Mouse (Mus musculus) mature B cell (primary cell): Measurements from ENCODE around the gene Gm11444.

ENCODE experiments used
- in situ Hi-C: fragments of 300-500 bp; cut with MboI; formaldehyde crosslinking; loops from 2 replicates; pipeline ENCODE4 v1.14.3; 2019

Gene Gm11444

GRCm38 (mm10) chr11:85857997-85858698 lies 8.0 kb upstream of the Gm11444 start:
- in situ Hi-C loops = no loop called here

GRCm38 (mm10) chr11:85850758-85851157 lies 625 bp upstream of the Gm11444 start:
- in situ Hi-C loops = no loop called here

DNA sequence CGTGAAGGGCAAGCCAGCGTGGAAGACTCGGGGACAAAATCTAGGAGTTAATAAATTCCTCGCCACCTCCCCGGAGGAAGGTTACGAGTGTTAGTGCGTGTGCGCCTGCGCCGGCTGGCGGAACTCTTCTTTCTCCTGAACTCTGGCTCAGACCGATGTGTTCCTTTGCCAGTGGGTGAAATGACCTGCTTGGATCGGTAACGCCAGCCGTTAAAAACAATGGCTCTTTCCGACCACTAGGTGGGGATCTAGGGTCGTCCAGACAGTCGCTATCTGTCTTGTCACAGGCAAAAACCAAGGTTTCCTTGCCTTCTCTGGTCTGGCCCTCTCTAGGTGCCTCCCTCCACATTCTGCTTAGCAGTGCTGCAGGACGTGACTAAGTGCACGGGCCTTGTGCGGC lies 1.1 kb downstream of the Gm11444 start:
- in situ Hi-C loops = loop anchor here (10.0 kb wide), 1 partner anchor 326 kb away; no protein-coding TSS in a partner anchor

- in situ Hi-C loops = loop anchor here (10.0 kb wide), 1 partner anchor 328 kb away; no protein-coding TSS in a partner anchor
Measured at GRCm38 (mm10) chr11:85846509-85846908, 3.6 kb downstream of the Gm11444 start.

DNA sequence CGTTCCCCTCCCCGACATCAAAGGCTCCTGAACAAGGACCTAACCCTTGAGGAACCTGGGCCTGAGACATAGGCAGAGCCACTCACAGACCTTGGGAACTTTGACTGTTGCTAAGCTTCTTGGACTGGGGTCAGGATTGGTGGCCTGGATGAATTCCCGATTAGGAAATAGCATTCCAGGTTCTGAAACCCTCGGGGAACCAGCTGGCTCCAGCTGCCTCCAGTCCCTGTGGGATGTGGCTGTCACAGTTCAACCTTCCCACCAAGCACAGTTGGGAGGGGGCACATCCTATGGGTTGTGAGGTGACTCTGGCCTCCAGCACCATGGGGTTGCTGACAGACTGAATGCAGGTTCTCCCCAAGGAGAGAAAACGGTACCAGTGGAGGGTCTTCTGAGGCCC lies 4.2 kb downstream of the Gm11444 start:
- in situ Hi-C loops = loop anchor here (10.0 kb wide), 1 partner anchor 329 kb away; no protein-coding TSS in a partner anchor

GRCm38 (mm10) chr11:85844971-85845370 lies 5.2 kb downstream of the Gm11444 start:
- in situ Hi-C loops = loop anchor here (10.0 kb wide), 1 partner anchor 330 kb away; no protein-coding TSS in a partner anchor

GRCm38 (mm10) chr11:85844144-85844965 lies 5.8 kb downstream of the Gm11444 start:
- in situ Hi-C loops = loop anchor here (10.0 kb wide), 1 partner anchor 330 kb away; no protein-coding TSS in a partner anchor

DNA sequence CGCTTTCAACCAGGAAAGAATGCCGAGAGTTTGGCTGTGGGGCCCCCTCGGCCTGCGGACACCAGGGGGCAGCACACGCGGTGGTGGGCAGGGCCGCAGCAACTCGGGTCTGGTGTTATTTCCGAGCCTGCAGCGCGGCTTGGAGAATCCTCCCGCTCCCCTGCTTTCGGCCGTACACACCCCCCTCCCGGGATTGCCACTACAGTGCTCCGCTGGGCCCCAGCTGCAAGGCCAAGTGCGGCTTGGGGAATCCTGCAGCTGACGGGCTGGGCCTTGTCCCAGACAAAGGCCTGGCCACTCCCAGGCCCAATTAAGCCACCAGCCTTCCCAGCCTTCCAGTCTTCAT lies 6.8 kb downstream of the Gm11444 start:
- in situ Hi-C loops = loop anchor here (10.0 kb wide), 1 partner anchor 331 kb away; no protein-coding TSS in a partner anchor

DNA sequence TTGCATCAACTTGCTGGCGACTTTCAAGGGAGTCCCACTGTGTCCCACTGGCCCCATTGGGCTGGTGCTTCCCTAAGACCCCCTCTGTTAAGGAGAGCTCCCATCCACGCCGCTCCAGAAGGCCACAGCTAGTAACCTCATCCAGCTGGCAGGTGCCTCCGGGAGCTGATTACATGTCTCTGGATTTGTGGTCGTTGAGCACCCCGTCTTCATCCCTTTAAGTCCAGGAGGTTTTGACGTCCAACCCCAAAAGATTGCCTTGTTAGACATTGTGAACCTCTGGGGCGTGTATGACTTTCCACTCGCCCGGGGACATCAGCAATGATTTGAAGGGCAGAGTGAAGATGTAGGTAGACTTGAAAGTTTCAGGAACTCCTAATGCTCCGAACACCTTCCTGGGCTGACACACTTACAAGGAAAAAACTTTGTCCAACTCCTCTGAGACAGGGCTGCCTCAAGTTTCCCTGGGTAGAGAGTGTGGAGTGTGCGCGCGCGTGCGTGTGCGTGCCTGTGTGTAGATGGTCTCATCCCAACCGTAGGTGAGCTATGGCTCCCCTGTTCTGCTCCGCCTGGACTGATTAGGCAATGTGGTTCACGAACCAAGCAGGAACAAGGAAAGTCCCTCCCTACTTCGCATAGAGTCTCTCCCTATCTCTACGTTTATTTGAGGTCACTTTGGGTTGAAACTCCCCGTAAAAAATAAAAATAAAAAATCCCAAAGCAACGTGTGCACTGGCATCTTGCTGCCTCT lies 7.4 kb downstream of the Gm11444 start:
- in situ Hi-C loops = loop anchor here (10.0 kb wide), 1 partner anchor 332 kb away; no protein-coding TSS in a partner anchor

DNA sequence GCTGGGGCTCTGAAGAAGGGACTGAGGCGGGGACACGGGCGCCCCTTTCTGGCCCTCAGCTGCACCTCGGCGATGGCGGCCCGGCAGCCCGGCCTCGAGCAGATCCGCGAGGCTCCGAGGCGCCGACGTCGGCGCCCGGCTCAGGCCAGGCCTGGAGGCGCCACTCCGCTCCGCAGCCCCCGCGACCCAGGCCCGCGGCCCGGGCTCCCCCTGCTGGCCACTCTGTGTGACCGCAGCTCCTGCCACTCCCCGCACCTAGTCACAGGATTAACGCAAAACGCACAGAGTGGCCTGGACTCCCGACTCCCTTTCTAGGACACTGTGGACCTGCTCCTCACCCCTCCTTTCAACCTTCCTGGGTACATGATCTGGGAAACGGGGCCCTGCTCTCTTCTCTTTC lies 8.2 kb downstream of the Gm11444 start:
- in situ Hi-C loops = loop anchor here (10.0 kb wide), 1 partner anchor 333 kb away; no protein-coding TSS in a partner anchor

DNA sequence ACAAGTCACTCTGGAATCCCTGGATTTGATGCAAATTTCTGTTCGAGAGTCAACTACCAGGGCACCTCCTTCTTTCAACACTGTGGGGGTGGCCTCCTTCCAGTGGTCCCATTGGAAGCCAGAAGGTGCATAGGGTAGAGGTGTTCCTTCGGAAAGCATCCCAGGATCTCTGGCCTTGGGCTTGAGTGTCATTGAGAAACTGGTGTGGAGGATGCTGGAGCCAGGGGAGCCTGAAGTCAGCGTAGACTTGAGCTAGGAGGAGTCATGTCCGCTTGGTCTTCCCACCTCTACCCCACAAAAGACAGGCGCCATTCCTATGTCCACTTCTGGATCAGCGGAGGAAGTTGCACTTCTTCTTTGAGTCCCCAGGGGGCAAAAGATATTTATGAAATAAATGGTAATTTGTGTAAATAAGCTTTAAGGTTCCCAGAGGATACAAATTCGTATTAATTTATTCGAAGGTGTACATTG lies 8.9 kb downstream of the Gm11444 start:
- in situ Hi-C loops = loop anchor here (10.0 kb wide), 1 partner anchor 334 kb away; no protein-coding TSS in a partner anchor

DNA sequence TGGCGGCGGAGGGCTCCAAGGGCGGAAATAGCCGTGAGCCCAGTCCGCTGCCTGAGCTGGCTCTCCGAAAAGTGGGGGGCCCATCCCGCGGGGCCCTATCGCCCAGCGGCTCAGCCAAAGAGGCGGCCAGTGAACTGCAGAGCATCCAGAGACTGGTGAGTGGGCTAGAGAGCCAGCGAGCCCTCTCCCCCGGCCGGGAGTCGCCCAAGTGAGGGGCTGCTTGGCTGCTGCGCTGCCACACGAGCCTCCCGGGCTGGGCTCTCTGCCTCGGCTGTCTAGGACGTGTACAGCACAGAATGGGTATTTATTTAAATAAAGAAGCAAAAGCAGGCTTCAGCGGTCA lies 9.4 kb downstream of the Gm11444 start:
- in situ Hi-C loops = loop anchor here (10.0 kb wide), 1 partner anchor 334 kb away; no protein-coding TSS in a partner anchor

DNA sequence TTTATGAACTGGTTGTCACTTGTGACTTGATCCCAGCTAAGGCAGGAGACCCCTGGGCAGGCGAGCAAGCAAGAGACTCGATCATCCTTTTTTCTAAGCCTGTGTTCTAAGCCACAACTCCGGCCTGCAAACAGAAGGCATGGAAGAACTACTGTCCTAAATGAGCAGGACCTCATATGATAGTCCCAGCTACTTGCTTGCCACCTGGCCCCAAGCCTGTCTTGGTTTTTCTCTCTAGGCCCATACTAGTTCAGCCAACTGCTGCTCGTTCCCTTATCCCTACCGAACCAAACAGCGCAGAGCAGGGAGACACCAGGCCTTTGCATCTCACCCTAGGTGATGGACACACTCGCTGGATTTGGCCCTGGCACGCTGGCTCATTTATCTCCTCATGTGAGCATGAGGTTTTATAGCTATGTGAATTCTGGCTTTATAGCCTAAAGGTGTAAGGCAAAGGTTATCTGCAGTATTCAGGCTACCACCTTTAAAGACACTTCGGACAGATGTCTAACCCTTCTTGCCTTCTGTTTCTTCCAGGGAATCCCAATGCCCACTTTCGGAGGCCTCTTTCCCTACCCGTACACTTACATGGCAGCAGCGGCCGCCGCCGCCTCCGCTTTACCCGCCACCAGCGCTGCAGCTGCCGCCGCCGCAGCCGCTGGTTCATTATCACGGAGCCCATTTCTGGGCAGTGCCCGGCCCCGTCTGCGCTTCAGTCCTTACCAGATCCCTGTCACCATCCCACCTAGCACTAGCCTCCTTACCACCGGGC lies 9.9 kb downstream of the Gm11444 start:
- in situ Hi-C loops = loop anchor here (10.0 kb wide), 1 partner anchor 335 kb away; no protein-coding TSS in a partner anchor

DNA sequence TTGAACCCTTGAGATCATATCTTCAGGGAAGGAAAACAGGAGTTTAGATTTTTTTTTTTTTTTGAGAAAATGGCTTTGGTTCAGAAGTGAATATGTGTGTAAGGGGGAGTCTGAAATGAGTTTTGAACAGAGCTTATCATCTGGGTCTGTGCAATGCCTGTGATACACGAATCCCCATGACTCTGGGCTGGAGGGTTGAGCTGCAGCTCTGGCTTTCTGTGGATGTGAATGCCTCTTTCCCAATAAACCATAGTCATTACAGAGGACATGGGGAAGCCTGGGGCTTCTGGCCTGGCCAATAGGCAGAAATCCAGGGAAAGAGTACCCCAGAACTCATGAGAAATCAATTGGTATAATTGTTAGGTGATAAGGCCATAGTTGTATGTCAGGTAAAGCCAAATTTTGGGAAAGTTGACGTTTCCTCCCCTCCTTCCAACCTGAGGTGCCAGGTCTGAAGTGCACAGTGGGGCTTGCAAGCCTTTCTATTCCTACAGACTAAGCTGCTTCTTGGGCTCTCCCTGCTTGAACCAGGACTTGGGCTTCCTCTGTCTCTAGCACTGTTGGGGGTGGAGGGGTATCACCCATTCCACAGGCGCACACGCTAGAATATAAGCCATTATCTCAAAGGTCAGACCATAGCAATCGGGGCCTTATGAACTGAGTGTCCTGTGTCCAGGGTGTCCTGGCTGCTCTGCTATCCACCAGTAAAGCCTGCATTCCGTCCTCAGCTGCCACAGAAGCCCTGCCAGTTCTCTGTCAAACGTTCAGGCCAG lies 10.7 kb downstream of the Gm11444 start:
- in situ Hi-C loops = loop anchor here (10.0 kb wide), 1 partner anchor 335 kb away; no protein-coding TSS in a partner anchor

- in situ Hi-C loops = no loop called here
Measured at GRCm38 (mm10) chr11:85838424-85839257, 11.5 kb downstream of the Gm11444 start.

- in situ Hi-C loops = no loop called here
Measured at GRCm38 (mm10) chr11:85837648-85838423, 12.3 kb downstream of the Gm11444 start.

GRCm38 (mm10) chr11:85837291-85837647 lies 12.9 kb downstream of the Gm11444 start:
- in situ Hi-C loops = no loop called here

GRCm38 (mm10) chr11:85836523-85837290 lies 13.4 kb downstream of the Gm11444 start:
- in situ Hi-C loops = no loop called here
